Mouse (Mus musculus) liver, embryonic 14.5 days (tissue): ENCODE results near the gene Msi2.

ENCODE experiments used
- CTCF ChIP-seq: IDR thresholded peaks from 2 replicates; pipeline ENCODE4 v1.5.1; 2016; ENCODE audit warnings: antibody characterized with exemption, low read depth, control low read depth
- EP300 ChIP-seq: IDR thresholded peaks from 2 replicates; pipeline ENCODE4 v1.6.1; 2016; ENCODE audit warnings: antibody characterized with exemption, low read depth

DNA sequence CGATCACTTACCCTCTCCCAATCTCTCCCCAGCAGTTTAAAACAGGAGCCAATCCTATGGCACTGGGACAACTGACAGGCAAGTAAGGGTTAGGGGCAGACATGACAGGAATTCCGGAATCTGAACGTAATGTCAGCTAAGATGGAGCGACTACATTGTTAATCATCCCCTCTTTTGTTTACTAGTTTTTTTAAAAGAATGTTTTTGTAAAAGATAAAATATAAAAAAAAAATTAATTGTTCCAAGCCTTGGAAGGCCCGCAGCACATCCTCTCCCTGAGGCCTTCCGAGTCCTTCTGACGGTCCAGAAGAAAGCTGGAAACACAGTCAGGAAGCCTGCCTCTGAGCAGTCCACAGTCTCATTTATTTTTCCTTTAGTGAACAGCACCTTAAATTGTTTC lies 136.9 kb downstream of the Msi2 start:
- TF ChIP-seq CTCF (no peak), EP300 (no peak)
